Mouse (Mus musculus): ENCODE data around the gene Serpinb6a.
A peak's percentile ranks its signal among the peaks of the same experiment; 100 is the strongest.

The Serpinb6a gene

DNA sequence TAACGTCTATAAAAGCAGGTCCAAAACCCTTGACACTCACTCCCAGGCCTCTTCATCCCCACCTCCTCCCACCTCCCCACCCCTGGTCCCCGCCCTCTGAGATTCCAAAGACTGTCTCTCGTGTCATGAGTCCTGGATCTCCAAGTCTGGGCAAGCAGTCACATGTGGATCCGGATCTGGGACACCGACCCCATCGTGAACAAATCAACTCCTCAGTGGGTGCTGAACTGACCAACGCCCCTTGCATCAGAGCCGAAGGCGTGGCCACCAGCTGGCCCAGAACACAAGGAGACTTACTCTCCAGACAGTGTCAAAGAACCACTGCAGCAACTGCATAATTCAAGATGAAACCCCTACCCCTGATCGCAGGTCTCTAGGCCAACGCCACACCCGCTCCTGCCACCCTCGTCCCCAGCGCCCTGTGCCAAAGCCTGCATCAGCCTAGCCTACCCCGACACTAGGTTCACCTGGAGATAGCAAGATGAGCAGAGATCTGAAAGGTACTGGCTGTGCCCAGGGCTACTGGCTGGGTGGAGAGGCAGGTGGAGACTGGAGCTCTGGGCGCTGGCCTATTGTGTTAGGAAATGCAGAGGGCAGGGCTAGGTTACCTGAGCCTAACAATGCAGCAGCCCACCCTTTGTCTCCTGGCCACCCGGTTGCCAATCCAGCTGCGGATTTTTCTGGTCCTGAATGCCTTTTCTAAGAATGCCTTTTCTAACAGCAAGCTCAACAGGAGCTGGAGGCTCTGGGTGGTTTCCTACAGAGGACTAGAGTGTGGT is 97.2 kb downstream of the Serpinb6a start, which contains the start of gene Serpinb6c:
TSS of gene Serpinb6c (minus strand) at position 533 of the 779 bp plus-strand sequence.
- no peak for DNase-seq

DNA sequence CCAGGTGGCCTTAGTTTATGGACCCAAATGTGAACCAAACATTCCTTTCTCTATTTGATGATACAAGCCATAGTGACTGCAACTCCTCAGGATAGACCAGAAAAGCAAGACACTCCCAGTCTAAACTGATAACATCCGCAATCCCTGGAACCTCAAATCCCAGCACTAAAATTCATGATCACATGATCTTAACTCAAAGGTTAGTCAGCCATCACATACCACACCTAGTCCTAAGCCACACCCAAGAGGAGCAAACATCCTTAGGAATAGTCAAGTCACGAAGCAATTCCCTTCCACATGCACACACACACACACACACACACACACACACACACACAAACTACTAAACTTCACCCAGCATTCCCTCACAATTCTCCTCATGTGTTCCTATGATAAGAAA is 99.3 kb downstream of the Serpinb6a start:
- no peak for DNase-seq

DNA sequence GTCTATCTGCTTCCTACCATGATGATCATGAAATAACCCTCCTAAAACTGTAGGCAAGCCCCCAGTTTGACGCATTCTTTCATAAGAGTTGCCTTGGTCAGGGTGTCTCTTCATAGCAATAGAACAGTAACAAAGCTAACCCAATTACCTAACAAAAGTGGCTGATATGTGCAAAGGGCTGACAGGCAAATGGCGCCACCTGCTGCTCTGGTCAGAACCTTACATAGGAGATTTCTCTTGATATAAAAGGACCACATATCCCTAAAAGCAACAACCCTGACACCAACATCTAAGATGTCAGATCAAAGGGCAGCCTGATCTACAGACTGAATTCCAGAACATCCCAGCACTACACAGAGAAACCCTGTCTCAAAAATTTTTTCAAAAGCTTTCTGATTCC is 108.4 kb downstream of the Serpinb6a start:
- DNase-seq, result peak; percentile 4

Measured in lung, postnatal 36 days (tissue).